7 mouse cellular contexts compared by ENCODE assay signal in genomic region chr5:120577935-120578441, GRCm38 (mm10). TPM values are rescaled to one million over a fixed set of nuclear protein-coding genes. Genes with fewer than 3 reads are reported as not detected.
A peak's percentile ranks its signal among the peaks of the same experiment; 100 is the strongest.
DNase-seq lines count a peak whose midpoint lies in the region; ATAC-seq and TF ChIP-seq lines count a peak whose summit lies in the region.

No protein-coding gene starts in this region.

- no peak overlapping the region for H3K4me2 ChIP-seq in kidney, embryonic 16.5 days (replicated peaks; ENCODE audit: low read depth, low read length)
- H3K4me2 ChIP-seq in neural tube, embryonic 12.5 days (replicated peaks), result 0 out of 2 replicates have a peak overlapping the region, but pooled peaks have one; percentile 12

- ATAC-seq in erythroblast, adult 5-6 weeks (replicated peaks; ENCODE audit: low FRiP score, poor library complexity, severe bottlenecking), result peak; percentile 86
- ATAC-seq in kidney, embryonic 16.5 days (ENCODE audit: low FRiP score, low TSS enrichment), result peak; percentile 41
- ATAC-seq in neural tube, embryonic 12.5 days (ENCODE audit: low FRiP score, low read depth), result no peak

- H3K4me1 ChIP-seq in kidney, embryonic 16.5 days (ENCODE audit: insufficient read depth, low read length), result peaks cover 52% of the 10 kb centered on the region
- peaks cover 40% of the 10 kb centered on the region for H3K4me1 ChIP-seq in neural tube, embryonic 12.5 days

- H3K9ac ChIP-seq in kidney, embryonic 16.5 days (replicated peaks; ENCODE audit: low read length), result peak overlapping the region; percentile 13; the same call in 1 of the 2 replicates
- H3K9ac ChIP-seq in neural tube, embryonic 12.5 days, result no peak overlapping the region

- 33% methylated on average over 10 of the region's 10 CpGs for WGBS in kidney, embryonic 16.5 days
- WGBS in neural tube, embryonic 12.5 days, result 48% methylated on average over 10 of the region's 10 CpGs

- DNase-seq in A20 (ENCODE audit: low read depth, low spot score), result peak; percentile 54
- no peak for DNase-seq in layer of hippocampus, adult 8-10 months (ENCODE audit: low spot score in 2 of 2)
- DNase-seq in lung, postnatal 10 days, result no peak

- H3K79me3 ChIP-seq in C2C12 (ENCODE audit: low read depth), result peaks cover 45% of the 10 kb centered on the region

- H3K36me3 ChIP-seq in C2C12 (ENCODE audit: control insufficient read depth, insufficient read depth), result peaks cover 28% of the 10 kb centered on the region
- peaks cover 10% of the 10 kb centered on the region for H3K36me3 ChIP-seq in kidney, embryonic 16.5 days (ENCODE audit: insufficient read depth, low read length)
- H3K36me3 ChIP-seq in neural tube, embryonic 12.5 days, result peaks cover 7% of the 10 kb centered on the region

- H3K4me3 ChIP-seq in C2C12 (ENCODE audit: insufficient read depth, poor library complexity, severe bottlenecking), result no peak overlapping the region
- H3K4me3 ChIP-seq in kidney, embryonic 16.5 days (ENCODE audit: low read length), result no peak overlapping the region
- H3K4me3 ChIP-seq in neural tube, embryonic 12.5 days, result no peak overlapping the region

- TF ChIP-seq CTCF in C2C12 (IDR thresholded peaks at IDR 0.05; ENCODE audit: control insufficient read depth, insufficient read depth, insufficient read length), result no peak

- H3K27me3 ChIP-seq in C2C12 (ENCODE audit: control insufficient read depth, insufficient read depth, insufficient read length), result no peaks in the 10 kb centered on the region
- no peaks in the 10 kb centered on the region for H3K27me3 ChIP-seq in kidney, embryonic 16.5 days (ENCODE audit: insufficient read depth, low read length)
- no peaks in the 10 kb centered on the region for H3K27me3 ChIP-seq in neural tube, embryonic 12.5 days (replicated peaks)

- H3K9me3 ChIP-seq in kidney, embryonic 16.5 days (ENCODE audit: low read length), result no peaks in the 10 kb centered on the region
- no peaks in the 10 kb centered on the region for H3K9me3 ChIP-seq in neural tube, embryonic 12.5 days

- H3K79me2 ChIP-seq in C2C12 (ENCODE audit: control insufficient read depth, insufficient read depth), result peaks cover 79% of the 10 kb centered on the region

- H3ac ChIP-seq in C2C12 (ENCODE audit: control insufficient read depth, insufficient read length, low read depth), result peak overlapping the region; percentile 42

- peak overlapping the region; percentile 92 for H3K27ac ChIP-seq in kidney, embryonic 16.5 days (ENCODE audit: low read length)
- no peak overlapping the region for H3K27ac ChIP-seq in neural tube, embryonic 12.5 days

TF ChIP-seq in C2C12, 6 proteins besides CTCF, POLR2A, EP300 and RAD21:
- TF ChIP-seq FOSL1 (IDR thresholded peaks at IDR 0.05; ENCODE audit: insufficient read depth, low read length, poor library complexity, severe bottlenecking) (no peak), MYOD1 (IDR thresholded peaks at IDR 0.05; ENCODE audit: control insufficient read depth, insufficient read length, low read depth) (peak; percentile 74), MAX (IDR thresholded peaks at IDR 0.05) (peak; percentile 65)

RNA-seq across cellular contexts. Expression of gene Tpcn1, which starts 10.5 kb away (rescaled TPM):
- 34.6 TPM for polyA plus RNA-seq in C2C12 (2012; fragmentation: generic; extraction: Trizol)
- 199 and 213 TPM in 2 replicates for total RNA-seq in erythroblast, adult 5-6 weeks (2015; ENCODE audit: low replicate concordance)
- total RNA-seq in erythroblast, adult 5-6 weeks (2017; ENCODE audit: low replicate concordance), result 147 and 161 TPM in 2 replicates
- 30.6 and 34.1 TPM in 2 replicates for polyA plus RNA-seq in kidney, embryonic 16.5 days (2015; fragmentation: Nextera tagmentation; extraction: Ambion mirVana)
- 19.4 and 21.7 TPM in 2 replicates for polyA plus RNA-seq in neural tube, embryonic 12.5 days (2016; fragmentation: Nextera tagmentation; extraction: Ambion mirVana)
- 10 to 100 TPM; 38.2 to 43.8 (median 41.1) TPM for total RNA-seq in layer of hippocampus, adult 8-10 months (2022)

RNA-seq across cellular contexts. Expression of gene Iqcd, which starts 10.8 kb away (rescaled TPM):
- polyA plus RNA-seq in C2C12 (2012; fragmentation: generic; extraction: Trizol), result 0.33 TPM
- 3.8 and 10.4 TPM in 2 replicates for total RNA-seq in erythroblast, adult 5-6 weeks (2015; ENCODE audit: low replicate concordance)
- 15.2 and 21.7 TPM in 2 replicates for total RNA-seq in erythroblast, adult 5-6 weeks (2017; ENCODE audit: low replicate concordance)
- polyA plus RNA-seq in kidney, embryonic 16.5 days (2015; fragmentation: Nextera tagmentation; extraction: Ambion mirVana), result 1.5 TPM in 2 replicates
- polyA plus RNA-seq in neural tube, embryonic 12.5 days (2016; fragmentation: Nextera tagmentation; extraction: Ambion mirVana), result 0.70 and 0.93 TPM in 2 replicates
- total RNA-seq in layer of hippocampus, adult 8-10 months (2022), result 1 to 10 TPM; 1.2 to 1.6 (median 1.5) TPM

RNA-seq across cellular contexts. Expression of gene Rita1, which starts 34.4 kb away (rescaled TPM):
- 17.2 TPM for polyA plus RNA-seq in C2C12 (2012; fragmentation: generic; extraction: Trizol)
- total RNA-seq in erythroblast, adult 5-6 weeks (2015; ENCODE audit: low replicate concordance), result 2.7 and 3.8 TPM in 2 replicates
- total RNA-seq in erythroblast, adult 5-6 weeks (2017; ENCODE audit: low replicate concordance), result 0.84 TPM in 1 of 2 replicates, not detected in the other
- 18.0 and 18.4 TPM in 2 replicates for polyA plus RNA-seq in kidney, embryonic 16.5 days (2015; fragmentation: Nextera tagmentation; extraction: Ambion mirVana)
- polyA plus RNA-seq in neural tube, embryonic 12.5 days (2016; fragmentation: Nextera tagmentation; extraction: Ambion mirVana), result 19.1 and 20.1 TPM in 2 replicates
- total RNA-seq in layer of hippocampus, adult 8-10 months (2022), result 10 to 100 TPM; 22.1 to 27.3 (median 24.7) TPM

RNA-seq across cellular contexts. Expression of gene Ddx54, which starts 34.6 kb away (rescaled TPM):
- polyA plus RNA-seq in C2C12 (2012; fragmentation: generic; extraction: Trizol), result 50.2 TPM
- 1.7 and 1.9 TPM in 2 replicates for total RNA-seq in erythroblast, adult 5-6 weeks (2015; ENCODE audit: low replicate concordance)
- 5.2 and 6.0 TPM in 2 replicates for total RNA-seq in erythroblast, adult 5-6 weeks (2017; ENCODE audit: low replicate concordance)
- polyA plus RNA-seq in kidney, embryonic 16.5 days (2015; fragmentation: Nextera tagmentation; extraction: Ambion mirVana), result 53.7 and 54.8 TPM in 2 replicates
- 57.8 and 58.3 TPM in 2 replicates for polyA plus RNA-seq in neural tube, embryonic 12.5 days (2016; fragmentation: Nextera tagmentation; extraction: Ambion mirVana)
- 10 to 100 TPM; 32.8 to 37.1 (median 35.7) TPM for total RNA-seq in layer of hippocampus, adult 8-10 months (2022)

RNA-seq across cellular contexts. Expression of gene Cfap73, which starts 56.0 kb away (rescaled TPM):
- not detected for polyA plus RNA-seq in C2C12 (2012; fragmentation: generic; extraction: Trizol)
- not detected in 2 replicates for total RNA-seq in erythroblast, adult 5-6 weeks (2015; ENCODE audit: low replicate concordance)
- not detected in 2 replicates for total RNA-seq in erythroblast, adult 5-6 weeks (2017; ENCODE audit: low replicate concordance)
- polyA plus RNA-seq in kidney, embryonic 16.5 days (2015; fragmentation: Nextera tagmentation; extraction: Ambion mirVana), result not detected in 2 replicates
- polyA plus RNA-seq in neural tube, embryonic 12.5 days (2016; fragmentation: Nextera tagmentation; extraction: Ambion mirVana), result not detected in 2 replicates
- under 1 TPM in 2 of 4 experiments, not detected in 2; 0.50 to 0.56 TPM for total RNA-seq in layer of hippocampus, adult 8-10 months (2022)
